ENCODE assay signal across 16 mouse cellular contexts in genomic region chr9:31133131-31133530, GRCm38 (mm10).
"Had no signal": no experiment of that assay in that cellular context is flagged by ENCODE, and none has a peak within 500 bp of the region (broad histone marks: within the 10 kb centered on the region; RNA-seq: fewer than 3 reads in every experiment).

No protein-coding gene starts in this region.

- DNase-seq: retina, postnatal 1 day; right cerebral cortex, adult 18-20 months; right cerebral cortex, postnatal 14 days; right cerebral cortex, postnatal 25 days; right cerebral cortex, postnatal 4 days; spleen, adult 18-20 months; thymus, adult 18-20 months; thymus, adult 2 months; thymus, postnatal 14 days; thymus, postnatal 25 days; thymus, postnatal 36 days; thymus, postnatal 4 days had no signal

- H3K36me3 ChIP-seq: neural tube, embryonic 13.5 days; neural tube, embryonic 15.5 days; stomach, embryonic 15.5 days had no signal

- H3K27ac ChIP-seq: neural tube, embryonic 13.5 days; neural tube, embryonic 15.5 days; stomach, embryonic 15.5 days; stomach, postnatal 0 days had no signal

- H3K4me3 ChIP-seq: neural tube, embryonic 13.5 days; neural tube, embryonic 15.5 days; stomach, embryonic 15.5 days had no signal

- H3K9ac ChIP-seq: neural tube, embryonic 13.5 days; neural tube, embryonic 15.5 days; stomach, embryonic 15.5 days had no signal

- H3K4me2 ChIP-seq: neural tube, embryonic 13.5 days; neural tube, embryonic 15.5 days; stomach, embryonic 15.5 days had no signal

- H3K9me3 ChIP-seq: neural tube, embryonic 13.5 days; neural tube, embryonic 15.5 days; stomach, embryonic 15.5 days had no signal
